Mouse (Mus musculus): Measurements from ENCODE around the gene Cox7a2l. TPM values are rescaled to one million over a fixed set of nuclear protein-coding genes. Genes with fewer than 3 reads are reported as not detected.

The Cox7a2l gene
- polyA plus RNA-seq, 1 experiment, result 253 TPM

DNA sequence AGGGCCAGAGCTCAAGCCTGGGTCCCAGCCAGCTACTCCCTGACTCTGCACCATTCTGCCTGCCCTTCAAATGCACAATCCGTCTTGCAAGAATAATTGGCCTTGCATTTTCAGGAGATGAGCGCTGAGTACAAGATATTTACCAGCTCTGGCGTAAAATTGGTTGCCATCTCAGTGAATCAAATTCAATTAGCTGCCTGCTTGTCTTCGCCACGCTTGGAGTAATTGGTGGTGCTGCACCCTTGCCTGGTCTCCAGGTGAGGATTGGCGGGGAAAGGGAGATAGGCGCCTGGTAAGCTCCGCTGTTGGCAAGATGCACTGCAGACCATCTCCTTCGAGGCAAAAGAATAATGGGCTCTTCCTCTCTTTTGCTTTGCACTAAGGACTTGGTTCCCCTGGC, 21.0 kb upstream of the Cox7a2l start:
- Histone ChIP-seq H3K36me3 (ENCODE audit: control insufficient read depth, insufficient read depth, low read length, poor library complexity, severe bottlenecking) (no peaks in the 10 kb centered on the region), H3K9me3 (replicated peaks; ENCODE audit: control insufficient read depth, insufficient read depth, low read length, poor library complexity, severe bottlenecking) (no peaks in the 10 kb centered on the region), H3K27me3 (ENCODE audit: control insufficient read depth, insufficient read depth, low read length, poor library complexity, severe bottlenecking) (no peaks in the 10 kb centered on the region), H3K9ac (ENCODE audit: low read depth, poor library complexity, severe bottlenecking) (no peak overlapping the region), H3K27ac (ENCODE audit: insufficient read depth, low read length) (no peak overlapping the region), H3K4me3 (ENCODE audit: low read depth, low read length) (no peak overlapping the region), H3K4me1 (ENCODE audit: control insufficient read depth, insufficient read depth, low read length) (no peaks in the 10 kb centered on the region)
- TF ChIP-seq EP300 (IDR thresholded peaks at IDR 0.05; ENCODE audit: insufficient read depth, low read depth, low read length), result no peak
- TF ChIP-seq CTCF (IDR thresholded peaks at IDR 0.05; ENCODE audit: low read depth, low read length), result no peak
- TF ChIP-seq POLR2A (IDR thresholded peaks at IDR 0.05; ENCODE audit: insufficient read depth, low read length), result no peak

GRCm38 (mm10) chr17:83533150-83533549, 16.0 kb upstream of the Cox7a2l start:
- no peaks in the 10 kb centered on the region for H3K9me3 ChIP-seq (replicated peaks; ENCODE audit: control insufficient read depth, insufficient read depth, low read length, poor library complexity, severe bottlenecking)
- no peak overlapping the region for H3K27ac ChIP-seq (ENCODE audit: insufficient read depth, low read length)
- H3K4me1 ChIP-seq (ENCODE audit: control insufficient read depth, insufficient read depth, low read length), result peaks cover 4% of the 10 kb centered on the region
- no peaks in the 10 kb centered on the region for H3K36me3 ChIP-seq (ENCODE audit: control insufficient read depth, insufficient read depth, low read length, poor library complexity, severe bottlenecking)
- H3K27me3 ChIP-seq (ENCODE audit: control insufficient read depth, insufficient read depth, low read length, poor library complexity, severe bottlenecking), result no peaks in the 10 kb centered on the region
- H3K9ac ChIP-seq (ENCODE audit: low read depth, poor library complexity, severe bottlenecking), result no peak overlapping the region
- no peak overlapping the region for H3K4me3 ChIP-seq (ENCODE audit: low read depth, low read length)
- TF ChIP-seq POLR2A (IDR thresholded peaks at IDR 0.05; ENCODE audit: insufficient read depth, low read length) (no peak), CTCF (IDR thresholded peaks at IDR 0.05; ENCODE audit: low read depth, low read length) (no peak), EP300 (IDR thresholded peaks at IDR 0.05; ENCODE audit: insufficient read depth, low read depth, low read length) (no peak)

DNA sequence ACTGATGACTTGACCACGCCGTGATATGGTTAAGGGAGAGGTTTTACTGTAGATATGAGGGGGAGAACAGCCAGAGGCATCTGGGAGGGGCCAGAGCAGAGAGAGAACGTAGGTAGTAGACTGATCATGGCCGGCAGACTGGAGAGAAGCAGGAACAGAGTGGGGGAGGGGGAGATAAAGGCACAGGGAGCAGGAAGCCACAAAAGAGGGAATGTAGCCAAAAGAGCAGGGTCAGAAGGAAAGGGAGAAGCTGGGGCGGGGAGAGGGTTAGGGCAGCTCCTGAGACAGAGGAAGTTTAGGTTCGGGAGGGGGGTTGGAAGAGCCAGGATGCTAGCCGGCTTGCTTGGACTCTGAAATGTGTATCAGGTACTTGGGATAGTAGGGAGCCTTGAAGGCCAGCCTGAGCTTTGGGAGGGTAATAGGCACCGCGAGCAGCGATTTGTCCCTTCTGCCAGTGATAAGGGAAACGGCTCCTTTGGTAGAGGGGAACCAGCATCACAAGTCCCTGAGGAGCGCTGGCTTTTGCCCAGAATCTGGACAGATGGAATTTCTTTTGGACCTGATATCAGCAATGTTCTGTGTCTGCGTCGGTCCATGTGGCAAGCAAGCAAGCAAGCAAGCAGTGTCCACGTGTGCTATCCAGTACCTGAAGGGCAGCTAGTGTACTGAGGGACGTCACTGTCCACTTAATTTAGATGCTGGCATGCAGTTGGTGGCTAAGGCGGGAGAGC, 10.7 kb upstream of the Cox7a2l start:
- Histone ChIP-seq H3K9ac (ENCODE audit: low read depth, poor library complexity, severe bottlenecking) (peak overlapping the region; percentile 55), H3K36me3 (ENCODE audit: control insufficient read depth, insufficient read depth, low read length, poor library complexity, severe bottlenecking) (no peaks in the 10 kb centered on the region), H3K4me3 (ENCODE audit: low read depth, low read length) (peak overlapping the region; percentile 54), H3K9me3 (replicated peaks; ENCODE audit: control insufficient read depth, insufficient read depth, low read length, poor library complexity, severe bottlenecking) (no peaks in the 10 kb centered on the region), H3K27me3 (ENCODE audit: control insufficient read depth, insufficient read depth, low read length, poor library complexity, severe bottlenecking) (no peaks in the 10 kb centered on the region), H3K27ac (ENCODE audit: insufficient read depth, low read length) (peak overlapping the region; percentile 76), H3K4me1 (ENCODE audit: control insufficient read depth, insufficient read depth, low read length) (peaks cover 7% of the 10 kb centered on the region)
- 0 out of 2 replicates have a peak, but pooled peaks have one; percentile 1 for TF ChIP-seq EP300 (IDR thresholded peaks at IDR 0.05; ENCODE audit: insufficient read depth, low read depth, low read length)
- no peak for TF ChIP-seq CTCF (IDR thresholded peaks at IDR 0.05; ENCODE audit: low read depth, low read length)
- TF ChIP-seq POLR2A (IDR thresholded peaks at IDR 0.05; ENCODE audit: insufficient read depth, low read length), result no peak

DNA sequence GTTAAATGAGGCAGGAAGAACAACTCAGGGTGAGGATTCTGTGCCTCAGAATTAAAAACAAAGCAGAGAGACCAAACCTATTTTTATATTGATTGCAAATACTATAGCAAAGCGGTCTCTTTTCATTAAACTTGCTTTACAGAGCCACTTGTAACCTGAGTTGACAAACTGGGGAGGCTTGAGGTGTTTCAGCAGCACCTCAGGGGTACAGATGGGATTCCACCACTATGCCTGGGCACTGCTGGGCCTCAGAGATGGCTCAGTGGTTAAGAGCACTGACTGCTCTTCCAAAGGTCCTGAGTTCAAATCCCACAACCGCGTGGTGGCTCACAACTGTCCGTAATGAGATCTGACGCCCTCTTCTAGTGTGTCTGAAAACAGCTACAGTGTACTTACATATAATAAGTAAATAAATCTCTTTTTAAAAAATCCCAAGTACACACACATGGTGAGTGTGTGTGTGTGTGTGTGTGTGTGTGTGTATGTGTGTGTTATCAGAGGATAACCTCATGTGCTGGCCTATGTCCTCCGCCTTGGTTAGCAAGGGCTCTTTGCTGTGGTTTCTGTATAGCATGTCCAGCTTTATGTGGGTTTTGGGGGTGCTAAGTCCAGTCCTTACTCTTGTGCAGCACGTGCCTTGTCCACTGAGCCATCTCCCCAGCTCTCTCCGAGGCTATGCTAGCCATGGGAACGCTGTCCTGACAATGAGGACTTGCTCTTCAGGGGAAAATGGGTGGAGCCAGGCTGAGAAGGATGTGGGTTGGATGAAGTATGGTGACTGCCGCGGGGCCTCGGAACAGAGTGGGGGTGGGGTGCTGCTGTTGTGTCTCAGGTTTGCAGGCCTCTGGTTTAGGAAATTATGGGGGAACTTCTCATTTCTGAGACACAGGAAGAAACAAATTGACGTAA, 9.7 kb upstream of the Cox7a2l start:
- Histone ChIP-seq H3K27me3 (ENCODE audit: control insufficient read depth, insufficient read depth, low read length, poor library complexity, severe bottlenecking) (no peaks in the 10 kb centered on the region), H3K36me3 (ENCODE audit: control insufficient read depth, insufficient read depth, low read length, poor library complexity, severe bottlenecking) (no peaks in the 10 kb centered on the region), H3K9me3 (replicated peaks; ENCODE audit: control insufficient read depth, insufficient read depth, low read length, poor library complexity, severe bottlenecking) (no peaks in the 10 kb centered on the region), H3K27ac (ENCODE audit: insufficient read depth, low read length) (peak overlapping the region; percentile 95), H3K9ac (ENCODE audit: low read depth, poor library complexity, severe bottlenecking) (peak overlapping the region; percentile 55), H3K4me1 (ENCODE audit: control insufficient read depth, insufficient read depth, low read length) (peaks cover 7% of the 10 kb centered on the region), H3K4me3 (ENCODE audit: low read depth, low read length) (peak overlapping the region; percentile 54)
- 0 out of 2 replicates have a peak, but pooled peaks have one; percentile 72 for TF ChIP-seq EP300 (IDR thresholded peaks at IDR 0.05; ENCODE audit: insufficient read depth, low read depth, low read length)
- peak; percentile 51 for TF ChIP-seq POLR2A (IDR thresholded peaks at IDR 0.05; ENCODE audit: insufficient read depth, low read length)
- TF ChIP-seq CTCF (IDR thresholded peaks at IDR 0.05; ENCODE audit: low read depth, low read length), result no peak

DNA sequence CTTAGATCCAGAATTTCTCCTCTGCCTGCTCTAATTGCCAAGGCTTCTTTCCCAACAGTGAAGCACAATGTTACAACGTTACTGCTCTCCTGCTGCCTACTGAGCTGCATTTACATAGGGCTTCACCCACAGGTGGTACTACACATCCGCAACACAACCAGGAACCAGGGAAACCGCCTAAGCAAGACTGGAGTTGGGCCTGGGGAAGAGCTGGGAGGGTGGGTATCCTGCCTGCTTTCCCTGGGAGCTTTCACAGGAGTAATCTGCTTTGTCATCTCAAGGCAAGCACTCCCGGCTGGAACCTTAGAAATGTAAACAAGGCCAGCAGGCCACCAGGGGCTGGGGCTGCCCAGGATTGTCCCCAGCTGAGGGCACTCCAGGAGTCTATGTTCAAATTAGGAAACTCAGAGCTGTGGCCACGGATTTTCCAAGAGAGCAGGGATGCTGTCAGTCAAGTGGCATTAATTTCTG, 9.0 kb upstream of the Cox7a2l start:
- Histone ChIP-seq H3K27ac (ENCODE audit: insufficient read depth, low read length) (peak overlapping the region; percentile 95), H3K4me3 (ENCODE audit: low read depth, low read length) (no peak overlapping the region), H3K9ac (ENCODE audit: low read depth, poor library complexity, severe bottlenecking) (no peak overlapping the region), H3K27me3 (ENCODE audit: control insufficient read depth, insufficient read depth, low read length, poor library complexity, severe bottlenecking) (no peaks in the 10 kb centered on the region), H3K4me1 (ENCODE audit: control insufficient read depth, insufficient read depth, low read length) (peaks cover 7% of the 10 kb centered on the region), H3K36me3 (ENCODE audit: control insufficient read depth, insufficient read depth, low read length, poor library complexity, severe bottlenecking) (no peaks in the 10 kb centered on the region), H3K9me3 (replicated peaks; ENCODE audit: control insufficient read depth, insufficient read depth, low read length, poor library complexity, severe bottlenecking) (no peaks in the 10 kb centered on the region)
- TF ChIP-seq EP300 (IDR thresholded peaks at IDR 0.05; ENCODE audit: insufficient read depth, low read depth, low read length) (peak; percentile 85), POLR2A (IDR thresholded peaks at IDR 0.05; ENCODE audit: insufficient read depth, low read length) (no peak)

Measured in ES-Bruce4 (cell line).